Mouse (Mus musculus) megakaryocyte, embryonic 14.5 days (primary cell): ENCODE measurements at regions not wholly inside any gene's neighbourhood (a gene's known extent, or its start where the extent isn't known, plus 50 kb on each side); places are given as distances from the start of the nearest gene placed in this dataset.

Source experiments
- H3K27me3 ChIP-seq: replicated peaks from 2 replicates; pipeline ENCODE3; 2012; ENCODE audit warnings: inconsistent platforms
- H3K36me3 ChIP-seq: replicated peaks from 2 replicates; pipeline ENCODE3; 2012; ENCODE audit warnings: low read length, inconsistent platforms, mixed read lengths
- H3K4me1 ChIP-seq: 2 replicates; pipeline ENCODE4 v1.6.1; 2012; ENCODE audit warnings: inconsistent platforms
- H3K4me3 ChIP-seq: replicated peaks from 2 replicates; pipeline ENCODE3; 2012; ENCODE audit warnings: moderate library complexity, mild to moderate bottlenecking, inconsistent platforms
- H3K9me3 ChIP-seq: 2 replicates; pipeline ENCODE4 v1.6.1; 2012; ENCODE audit warnings: inconsistent platforms
- FLI1 ChIP-seq: IDR thresholded peaks from 2 replicates; pipeline ENCODE4 v1.6.1; 2012; ENCODE audit warnings: low read length, inconsistent platforms, mixed read lengths
- GATA1 ChIP-seq: IDR thresholded peaks from 3 replicates; pipeline ENCODE4 v1.6.1; 2012; ENCODE audit warnings: mixed read lengths, low read length, inconsistent platforms, borderline replicate concordance

DNA sequence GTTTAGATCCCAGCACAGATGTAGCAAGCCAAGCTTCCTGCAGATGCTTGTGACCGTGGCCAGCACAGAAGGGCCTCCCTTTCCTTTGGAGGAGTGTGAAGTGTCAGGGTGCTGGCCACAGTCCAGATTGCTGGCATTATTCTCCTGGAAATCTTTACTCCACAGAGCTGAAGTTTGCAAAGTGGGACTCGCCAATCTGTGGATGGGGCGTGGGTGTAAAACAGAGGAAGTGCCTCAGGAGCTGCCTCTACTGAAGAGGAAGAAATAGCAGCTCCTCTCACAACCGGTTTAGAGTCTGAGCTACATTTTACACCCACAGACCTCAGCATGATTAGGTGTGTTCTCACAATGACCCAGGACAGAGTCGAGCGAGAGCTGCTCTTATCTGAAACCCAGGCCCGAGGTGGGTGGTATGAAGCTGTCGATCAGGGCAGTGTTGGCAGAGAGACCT lies 135.1 kb downstream of the Cdh26 start:
- H3K9me3 ChIP-seq = peaks cover 1% of the 10 kb centered on the region; the same call in 1 of the 2 replicates
- no peak overlapping the region for H3K4me3 ChIP-seq
- H3K36me3 ChIP-seq = no peaks in the 10 kb centered on the region
- H3K4me1 ChIP-seq = peaks cover 14% of the 10 kb centered on the region
- TF ChIP-seq FLI1 = no peak
- no peak for TF ChIP-seq GATA1
- H3K27me3 ChIP-seq = peaks cover 2% of the 10 kb centered on the region

DNA sequence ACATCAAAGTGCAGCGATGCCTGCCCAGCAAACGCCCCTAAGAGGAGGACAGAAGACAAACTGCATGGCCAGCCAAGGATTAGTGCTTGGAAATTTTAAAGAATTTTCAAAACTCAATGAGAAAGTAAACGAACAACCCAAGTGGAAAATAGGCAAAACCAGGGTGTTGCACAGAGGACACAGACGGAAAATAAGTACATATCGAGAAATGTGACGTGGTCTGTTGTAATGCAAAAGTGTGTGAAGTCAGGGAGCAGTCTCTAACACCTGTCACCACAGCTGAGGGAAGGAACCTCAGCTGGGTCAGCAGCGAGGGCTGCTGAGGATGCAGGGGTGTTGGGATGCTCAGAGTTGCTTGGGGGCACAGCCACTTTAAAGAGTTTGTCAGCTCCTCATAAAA lies 137.2 kb downstream of the Cdh26 start:
- TF ChIP-seq GATA1 (no peak), FLI1 (no peak)
- Histone ChIP-seq H3K36me3 (no peaks in the 10 kb centered on the region), H3K9me3 (peaks cover 4% of the 10 kb centered on the region; the same call in 1 of the 2 replicates)

DNA sequence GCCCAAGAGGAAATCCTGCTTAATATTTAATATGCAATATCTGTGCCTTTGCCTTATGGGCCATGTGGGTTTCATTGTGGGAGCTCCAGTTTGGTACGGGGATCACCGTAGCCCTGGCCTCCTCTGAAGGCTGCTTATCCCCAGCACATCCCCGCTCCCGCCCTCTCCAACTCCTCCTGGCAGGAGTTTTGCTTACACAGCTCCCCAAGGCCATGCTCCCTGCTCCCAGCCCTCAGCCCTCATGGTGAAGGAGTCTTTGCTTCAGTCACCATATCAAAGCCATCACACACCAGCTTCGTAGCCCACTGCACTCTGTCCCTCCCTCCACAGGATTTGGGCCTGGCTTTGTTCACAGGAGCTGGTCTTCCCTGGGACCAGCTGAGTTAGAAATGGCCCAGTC lies 142.0 kb downstream of the Cdh26 start:
- H3K36me3 ChIP-seq = no peaks in the 10 kb centered on the region
- H3K4me1 ChIP-seq = peaks cover 3% of the 10 kb centered on the region; the same call in 1 of the 2 replicates
- H3K4me3 ChIP-seq = no peak overlapping the region
- H3K27me3 ChIP-seq = peaks cover 13% of the 10 kb centered on the region
- peaks cover 4% of the 10 kb centered on the region; the same call in 1 of the 2 replicates for H3K9me3 ChIP-seq
- TF ChIP-seq FLI1 (no peak), GATA1 (no peak)

More for the DNA sequence above, 137.2 kb downstream of the Cdh26 start:
- Histone ChIP-seq H3K4me1 (peaks cover 14% of the 10 kb centered on the region), H3K27me3 (peaks cover 4% of the 10 kb centered on the region), H3K4me3 (no peak overlapping the region)

DNA sequence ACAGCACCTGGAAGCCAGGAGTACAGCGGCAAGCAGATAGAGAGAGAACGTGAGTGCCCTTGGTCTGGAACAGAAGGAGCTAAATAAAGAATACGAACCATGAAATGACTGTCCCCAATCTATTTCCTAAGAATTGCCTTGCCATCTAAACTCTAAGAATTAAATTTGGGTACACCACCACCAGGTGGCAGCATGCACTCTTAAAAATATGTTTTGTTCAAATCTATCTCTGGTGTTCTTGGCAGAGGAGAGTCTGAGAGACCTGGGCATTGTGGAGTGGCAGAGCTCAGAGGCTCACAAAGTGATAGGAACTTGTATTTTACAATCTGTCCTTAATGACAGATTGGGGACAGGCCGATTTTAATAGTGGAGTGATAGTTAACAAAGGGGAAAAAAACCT lies 144.5 kb downstream of the Cdh26 start:
- H3K4me1 ChIP-seq = peaks cover 3% of the 10 kb centered on the region; the same call in 1 of the 2 replicates
- peaks cover 4% of the 10 kb centered on the region; the same call in 1 of the 2 replicates for H3K9me3 ChIP-seq
- no peaks in the 10 kb centered on the region for H3K36me3 ChIP-seq
- no peak for TF ChIP-seq GATA1
- no peak for TF ChIP-seq FLI1
- H3K27me3 ChIP-seq = peaks cover 14% of the 10 kb centered on the region
- H3K4me3 ChIP-seq = no peak overlapping the region

DNA sequence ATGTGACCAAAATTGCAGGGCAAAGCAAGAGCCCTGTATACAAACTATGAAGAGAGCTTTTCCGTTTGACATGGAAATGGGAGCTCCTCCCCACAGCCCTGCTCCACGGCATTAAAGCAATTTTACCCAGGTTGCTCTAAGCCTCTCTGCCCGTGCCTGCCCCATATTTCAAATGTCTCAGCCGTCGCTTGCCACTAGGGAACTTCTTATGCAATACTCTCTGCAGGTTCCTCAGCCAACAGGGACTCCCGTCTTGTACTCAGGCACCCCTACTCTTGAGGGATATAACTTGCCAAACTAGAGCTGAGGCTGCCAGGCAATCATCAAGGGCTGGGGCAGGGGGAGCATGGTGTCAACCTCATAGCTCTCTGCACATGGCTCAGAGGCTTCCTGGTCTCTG lies 145.1 kb downstream of the Cdh26 start:
- TF ChIP-seq GATA1 = no peak
- TF ChIP-seq FLI1 = no peak
- H3K9me3 ChIP-seq = peaks cover 2% of the 10 kb centered on the region; the same call in 1 of the 2 replicates
- peaks cover 14% of the 10 kb centered on the region for H3K27me3 ChIP-seq
- H3K4me3 ChIP-seq = no peak overlapping the region
- no peaks in the 10 kb centered on the region for H3K36me3 ChIP-seq
- peaks cover 3% of the 10 kb centered on the region; the same call in 1 of the 2 replicates for H3K4me1 ChIP-seq

DNA sequence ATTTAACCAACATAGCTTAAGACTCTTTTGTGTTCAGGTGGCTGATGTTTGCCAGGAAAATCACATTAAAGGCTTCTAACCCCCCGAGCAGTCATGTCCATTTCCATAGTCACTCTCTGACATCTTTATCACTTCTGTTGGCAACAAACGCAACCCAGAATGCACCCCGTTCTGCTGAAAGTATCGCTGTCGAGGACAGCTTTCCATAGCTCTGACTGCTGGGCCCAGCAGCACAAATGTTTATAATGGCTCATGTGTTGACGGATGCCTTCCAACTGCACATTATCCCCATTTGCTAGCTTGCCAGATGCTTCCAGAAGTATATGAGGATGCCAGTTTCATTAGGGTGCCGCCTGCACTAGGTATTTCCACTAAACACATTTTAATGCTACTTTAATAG lies 145.7 kb downstream of the Cdh26 start:
- H3K9me3 ChIP-seq = no peaks in the 10 kb centered on the region
- H3K4me1 ChIP-seq = peaks cover 3% of the 10 kb centered on the region; the same call in 1 of the 2 replicates
- peaks cover 13% of the 10 kb centered on the region for H3K27me3 ChIP-seq
- H3K4me3 ChIP-seq = no peak overlapping the region
- TF ChIP-seq GATA1 (no peak), FLI1 (no peak)
- no peaks in the 10 kb centered on the region for H3K36me3 ChIP-seq

DNA sequence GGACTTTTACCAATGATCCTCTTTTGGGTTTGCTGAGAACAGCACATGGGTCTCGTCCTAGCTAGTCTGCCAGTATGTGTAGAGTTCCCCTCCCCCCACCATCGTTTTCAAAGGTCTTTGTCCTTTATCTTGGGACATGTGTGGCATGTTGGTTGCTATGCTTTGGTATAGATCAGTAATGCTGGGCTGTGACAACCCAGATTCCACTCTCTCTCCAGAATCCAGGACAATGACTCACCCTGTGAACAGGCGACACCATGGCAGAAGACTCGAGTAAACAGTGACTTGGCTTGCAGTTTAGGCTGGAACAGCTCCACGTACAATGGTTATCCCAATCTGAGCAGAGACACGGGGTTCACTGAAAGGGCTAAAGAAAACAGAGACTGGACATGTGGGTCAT lies 149.2 kb downstream of the Cdh26 start:
- peaks cover 1% of the 10 kb centered on the region; the same call in 1 of the 2 replicates for H3K4me1 ChIP-seq
- peaks cover 5% of the 10 kb centered on the region for H3K27me3 ChIP-seq
- no peaks in the 10 kb centered on the region for H3K9me3 ChIP-seq
- TF ChIP-seq FLI1 = no peak
- TF ChIP-seq GATA1 = no peak
- H3K36me3 ChIP-seq = no peaks in the 10 kb centered on the region
- no peak overlapping the region for H3K4me3 ChIP-seq

DNA sequence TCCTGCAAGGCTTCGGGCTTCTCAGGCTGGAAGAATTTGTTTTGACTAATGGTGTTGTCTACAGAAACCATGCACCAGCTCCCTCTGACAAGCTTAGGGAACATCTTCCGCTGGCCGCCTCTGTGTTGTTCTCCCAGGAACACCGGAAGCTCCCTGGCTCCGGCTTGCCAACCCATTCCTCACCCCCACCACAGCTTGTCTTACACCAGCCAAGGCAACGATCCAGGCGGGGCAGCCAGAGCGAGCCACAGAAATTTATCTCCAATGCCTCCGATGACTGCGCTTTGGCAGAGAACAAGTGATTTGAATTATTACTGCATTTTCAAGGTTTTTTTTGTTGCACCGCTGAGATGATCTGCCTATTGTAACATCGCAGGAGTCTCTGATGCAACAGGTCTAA lies 151.0 kb downstream of the Cdh26 start:
- TF ChIP-seq GATA1 (no peak), FLI1 (no peak)
- peaks cover 3% of the 10 kb centered on the region for H3K27me3 ChIP-seq
- no peak overlapping the region for H3K4me3 ChIP-seq
- H3K4me1 ChIP-seq = no peaks in the 10 kb centered on the region
- H3K9me3 ChIP-seq = peaks cover 13% of the 10 kb centered on the region
- H3K36me3 ChIP-seq = no peaks in the 10 kb centered on the region

DNA sequence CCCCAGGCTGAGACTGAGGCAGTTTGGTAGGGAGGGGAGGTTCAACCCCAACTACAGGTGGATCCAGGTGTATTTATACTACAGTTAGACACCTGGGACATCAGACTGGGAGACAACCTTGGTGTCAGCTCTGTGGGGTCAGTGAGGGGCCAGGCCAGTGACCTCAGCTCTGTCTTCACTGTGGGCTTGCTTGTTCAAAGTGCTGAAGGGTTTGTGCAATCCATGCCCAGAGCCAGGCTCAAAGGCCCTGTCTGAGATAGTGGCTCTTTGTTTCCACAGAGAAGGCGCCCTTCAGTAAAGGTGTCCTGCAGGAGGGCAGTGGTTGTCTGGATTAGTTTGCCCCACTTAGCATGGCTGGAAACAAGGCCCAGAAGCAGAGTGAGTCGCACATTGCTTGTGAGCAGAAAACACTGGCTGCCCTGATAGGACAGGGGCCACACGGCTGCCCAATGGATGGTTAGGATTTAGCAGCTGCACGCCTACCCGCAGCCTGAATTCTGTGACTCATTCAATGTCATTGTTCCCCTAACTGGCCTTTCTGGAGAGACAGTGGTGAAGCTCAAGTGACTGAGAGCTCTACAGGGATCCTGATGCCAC lies 154.7 kb downstream of the Cdh26 start:
- TF ChIP-seq FLI1 (no peak), GATA1 (no peak)
- Histone ChIP-seq H3K27me3 (peaks cover 2% of the 10 kb centered on the region), H3K9me3 (peaks cover 21% of the 10 kb centered on the region), H3K4me3 (no peak overlapping the region), H3K36me3 (no peaks in the 10 kb centered on the region), H3K4me1 (no peaks in the 10 kb centered on the region)

DNA sequence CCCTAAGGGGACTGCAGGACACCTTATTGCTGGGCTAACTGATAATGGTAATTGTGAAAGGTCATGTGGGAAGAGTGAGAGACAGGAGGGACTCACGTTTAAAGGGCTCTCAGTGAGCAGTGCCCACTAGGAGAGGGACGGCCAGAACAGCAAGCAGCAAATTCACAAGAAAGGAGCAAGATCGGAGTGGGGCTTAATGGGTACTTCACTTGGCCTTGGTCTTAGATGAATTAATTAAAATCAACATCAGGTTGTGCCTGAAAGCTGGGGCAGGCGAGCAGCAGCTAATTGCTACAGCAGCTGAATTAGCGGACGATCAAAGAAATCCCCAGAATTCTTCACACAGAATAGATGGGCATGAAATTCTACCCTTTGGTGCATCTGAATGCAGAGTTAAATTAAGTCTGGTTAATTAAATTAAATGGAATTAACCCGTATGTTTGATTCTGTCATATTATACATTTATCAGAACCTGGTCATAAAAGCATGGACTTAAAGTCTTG lies 156.9 kb downstream of the Cdh26 start:
- Histone ChIP-seq H3K27me3 (peaks cover 2% of the 10 kb centered on the region), H3K9me3 (peaks cover 21% of the 10 kb centered on the region), H3K4me3 (no peak overlapping the region), H3K4me1 (no peaks in the 10 kb centered on the region), H3K36me3 (no peaks in the 10 kb centered on the region)
- no peak for TF ChIP-seq FLI1
- no peak for TF ChIP-seq GATA1

DNA sequence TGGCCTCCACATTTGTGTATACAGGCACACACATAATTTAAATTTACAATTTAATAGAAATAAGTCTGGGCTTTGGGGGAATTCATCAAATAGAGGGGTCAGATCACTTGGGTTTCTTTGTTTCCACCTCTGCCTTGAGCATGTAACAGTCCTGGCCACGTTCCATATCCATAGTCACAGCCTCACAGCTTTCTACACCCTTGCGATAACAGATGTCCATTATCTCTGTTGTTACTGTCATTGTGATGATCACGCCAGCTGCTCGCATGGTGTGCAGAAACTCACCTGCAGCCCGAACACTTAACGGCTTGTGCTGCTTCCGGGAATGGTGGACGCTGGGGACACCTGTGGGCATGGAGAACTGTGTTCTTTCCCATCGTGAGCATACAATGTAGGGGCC lies 163.4 kb downstream of the Cdh26 start:
- H3K27me3 ChIP-seq = no peaks in the 10 kb centered on the region
- no peak overlapping the region for H3K4me3 ChIP-seq
- H3K36me3 ChIP-seq = no peaks in the 10 kb centered on the region
- H3K4me1 ChIP-seq = no peaks in the 10 kb centered on the region
- H3K9me3 ChIP-seq = peaks cover 10% of the 10 kb centered on the region
- TF ChIP-seq FLI1 = no peak
